Mouse (Mus musculus) ovary, postnatal 10 days (tissue): ENCODE results near the gene Heatr5a.

ENCODE experiments used
- DNase-seq: peaks from one replicate; pipeline ENCODE4 v3.0.0; 2022; ENCODE audit warnings: low spot score

Gene Heatr5a

GRCm38 (mm10) chr12:51882606-51883296 lies 88.4 kb downstream of the Heatr5a start:
- no peak for DNase-seq

DNA sequence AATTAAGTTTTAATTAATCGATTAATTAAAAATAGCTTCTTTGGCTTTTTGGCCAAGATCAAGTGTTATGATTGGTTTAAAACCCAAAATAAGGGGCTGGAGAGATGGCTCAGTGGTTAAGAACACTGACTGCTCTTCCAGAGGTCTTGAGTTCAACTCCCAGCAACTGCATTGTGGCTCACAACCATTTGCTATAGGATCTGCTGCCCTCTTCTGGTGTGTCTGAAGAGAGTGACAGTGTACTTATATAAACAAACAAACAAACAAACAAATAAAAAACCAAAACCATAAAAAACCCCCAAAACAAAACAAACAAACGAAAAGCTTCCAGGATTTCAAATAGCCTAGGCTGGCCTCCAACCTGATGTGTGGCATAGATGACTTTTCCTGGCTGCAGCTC lies 89.3 kb downstream of the Heatr5a start:
- no peak for DNase-seq

DNA sequence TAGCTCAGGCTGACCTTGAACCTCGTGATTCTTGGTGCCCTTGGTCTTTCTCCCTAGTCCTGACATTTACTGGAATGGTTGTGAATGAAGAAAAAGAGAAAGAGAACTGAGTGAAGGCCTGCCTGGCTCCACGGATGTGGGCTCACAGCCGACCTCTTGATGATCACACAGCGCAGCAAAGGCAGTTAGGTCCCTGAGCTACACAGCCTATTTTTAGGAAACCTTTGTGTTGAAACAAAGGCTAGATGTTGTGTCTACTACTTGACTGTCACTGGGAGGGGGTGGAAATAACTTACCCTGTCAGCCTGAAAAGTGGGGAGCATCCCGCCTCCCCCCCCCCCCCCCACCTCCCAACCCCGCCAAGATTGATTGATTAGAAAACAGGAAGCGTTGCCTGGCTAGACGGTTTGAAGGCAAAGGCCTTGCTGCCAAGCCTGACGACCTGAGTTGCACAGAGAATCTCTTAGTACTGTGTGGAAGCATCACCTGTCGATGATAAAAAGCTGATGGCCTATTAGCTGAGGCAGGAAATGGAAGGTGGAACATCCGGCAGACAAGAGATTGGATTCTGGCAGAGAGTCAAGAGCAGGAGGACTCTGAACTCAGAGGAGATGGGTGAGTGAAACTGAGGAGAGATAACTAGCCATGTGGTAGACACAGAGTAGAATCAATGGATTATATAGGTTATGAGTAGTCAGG lies 99.5 kb downstream of the Heatr5a start:
- no peak for DNase-seq

DNA sequence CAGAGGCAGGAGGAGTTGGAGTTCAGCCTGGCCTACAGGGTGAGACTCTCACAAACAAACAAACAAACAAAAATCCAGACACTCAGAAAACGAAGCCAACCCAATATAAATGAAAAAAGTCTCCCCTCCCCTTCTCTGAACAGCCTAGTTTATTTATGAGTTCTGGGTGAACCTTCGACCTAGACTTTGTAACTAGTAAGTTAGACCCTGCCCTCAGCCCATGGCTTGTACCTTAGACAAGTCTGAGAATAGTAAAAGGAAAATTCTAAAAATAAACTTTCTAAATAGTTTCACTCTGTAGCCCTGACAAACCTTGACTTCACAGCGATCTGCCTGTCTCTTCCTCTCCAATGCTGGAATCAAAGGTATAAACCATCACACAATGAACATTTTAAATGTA lies 101.6 kb downstream of the Heatr5a start:
- DNase-seq: no peak

DNA sequence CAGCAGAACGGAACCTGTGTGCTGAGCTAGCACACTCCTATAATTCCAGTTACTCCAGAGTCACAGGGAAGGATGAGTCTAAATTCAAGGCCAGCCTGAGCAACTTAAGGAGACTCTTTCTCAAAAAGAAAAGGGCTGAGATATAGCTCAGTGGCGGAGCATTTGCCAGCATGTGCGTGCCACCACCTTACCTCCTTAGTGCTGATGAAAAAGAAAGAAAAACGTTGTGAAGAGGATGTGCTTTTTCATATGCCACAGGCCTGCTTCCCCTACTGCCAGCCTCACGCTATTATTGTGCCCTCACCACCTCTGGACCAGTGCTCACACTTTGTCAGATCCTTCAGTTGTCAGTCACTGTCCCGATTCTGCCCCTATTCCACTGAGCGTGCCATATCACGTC lies 104.0 kb downstream of the Heatr5a start:
- no peak for DNase-seq

DNA sequence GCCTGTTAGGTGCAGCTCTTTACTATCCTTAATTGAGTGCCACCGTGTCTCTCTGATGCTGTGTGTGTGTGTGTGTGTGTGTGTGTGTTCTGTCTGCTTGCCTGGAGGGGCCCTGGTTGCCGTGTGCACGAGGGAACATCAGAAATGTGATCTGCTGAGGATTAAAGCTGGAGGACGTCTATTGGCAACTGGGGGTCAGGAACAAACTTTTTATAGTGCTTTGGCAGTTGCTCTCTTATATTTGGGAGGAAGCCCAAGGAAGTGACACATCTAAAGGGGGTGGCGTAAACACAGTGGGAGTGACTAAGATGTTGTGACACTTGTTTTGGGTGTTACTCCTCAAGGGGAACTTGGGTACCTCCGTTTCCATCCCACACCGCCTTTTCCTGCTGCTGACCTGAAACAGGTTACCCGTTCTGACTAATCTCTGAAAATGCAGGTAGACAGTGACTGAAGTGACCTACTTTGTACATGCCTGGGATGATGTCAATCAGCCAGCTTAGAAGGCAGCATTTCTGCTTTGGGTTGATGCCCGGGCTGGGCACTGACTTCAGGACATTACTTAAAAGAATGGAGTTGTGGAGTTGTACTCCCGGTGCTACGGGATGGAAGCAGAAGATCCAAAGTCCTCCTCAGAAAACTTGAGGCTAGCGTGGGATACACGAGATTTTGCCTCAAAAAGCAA lies 104.8 kb downstream of the Heatr5a start:
- no peak for DNase-seq

- DNase-seq: no peak
Measured at GRCm38 (mm10) chr12:51865790-51866179, 105.3 kb downstream of the Heatr5a start.

DNA sequence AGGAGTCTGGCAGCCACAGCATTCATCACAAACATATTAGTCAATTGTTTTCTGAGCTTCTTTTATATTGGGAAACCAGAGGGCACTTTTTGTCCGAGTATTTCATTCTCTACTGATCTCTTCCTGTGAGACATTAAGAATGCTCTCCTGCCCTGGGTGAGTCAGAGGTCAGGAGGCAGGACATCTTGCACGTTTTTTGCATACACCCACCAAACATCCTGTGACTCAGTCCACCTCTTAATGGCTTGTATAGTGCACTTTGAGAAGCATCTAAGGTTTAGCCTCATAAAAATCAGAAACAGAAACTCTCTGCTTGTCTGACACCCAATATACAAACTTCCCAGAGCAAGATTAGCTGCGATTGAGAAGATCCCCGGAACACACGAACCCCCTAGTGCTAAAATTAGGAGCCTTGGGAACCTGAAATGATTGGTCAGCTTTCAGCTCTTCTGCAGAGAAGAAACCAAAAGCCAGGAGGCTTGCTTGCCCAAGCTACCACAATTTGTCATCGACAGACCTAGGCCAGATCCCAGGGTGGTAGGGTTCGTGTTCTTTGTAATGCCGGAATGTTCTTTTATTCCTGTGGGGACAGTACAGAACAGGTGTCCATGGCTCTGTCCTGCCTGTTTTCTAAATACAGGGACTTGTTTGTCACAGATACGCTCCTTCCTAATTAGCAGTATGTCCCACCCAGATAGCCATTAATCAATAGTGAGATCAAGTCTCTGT lies 105.9 kb downstream of the Heatr5a start:
- no peak for DNase-seq

- no peak for DNase-seq
Measured at GRCm38 (mm10) chr12:51863116-51864002, 107.8 kb downstream of the Heatr5a start.

GRCm38 (mm10) chr12:51858134-51859028 lies 112.7 kb downstream of the Heatr5a start:
- no peak for DNase-seq

GRCm38 (mm10) chr12:51856768-51857295 lies 114.3 kb downstream of the Heatr5a start:
- no peak for DNase-seq

- no peak for DNase-seq
Measured at GRCm38 (mm10) chr12:51855872-51856271, 115.2 kb downstream of the Heatr5a start.

DNA sequence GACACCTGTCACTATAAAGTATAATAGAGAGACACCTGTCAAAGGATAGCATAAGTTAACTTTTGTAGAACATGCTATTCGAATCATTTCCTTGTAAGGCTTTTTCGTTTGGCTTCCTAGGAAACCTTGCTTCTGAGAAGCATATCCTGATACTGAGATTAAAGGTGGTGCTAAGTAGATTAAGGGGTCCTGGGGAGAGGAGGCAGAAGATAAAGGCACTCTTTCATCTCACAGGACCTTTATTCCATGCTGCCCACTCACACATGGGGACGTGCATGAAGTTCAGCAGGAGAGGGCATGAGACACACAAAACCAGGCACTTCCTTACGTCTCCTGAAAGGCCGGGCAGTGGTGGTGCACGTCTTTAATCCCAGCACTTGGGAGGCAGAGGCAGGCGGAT lies 115.7 kb downstream of the Heatr5a start:
- no peak for DNase-seq

GRCm38 (mm10) chr12:51851617-51852016 lies 119.5 kb downstream of the Heatr5a start:
- no peak for DNase-seq

- DNase-seq: no peak
Measured at GRCm38 (mm10) chr12:51851155-51851554, 120.0 kb downstream of the Heatr5a start.

DNA sequence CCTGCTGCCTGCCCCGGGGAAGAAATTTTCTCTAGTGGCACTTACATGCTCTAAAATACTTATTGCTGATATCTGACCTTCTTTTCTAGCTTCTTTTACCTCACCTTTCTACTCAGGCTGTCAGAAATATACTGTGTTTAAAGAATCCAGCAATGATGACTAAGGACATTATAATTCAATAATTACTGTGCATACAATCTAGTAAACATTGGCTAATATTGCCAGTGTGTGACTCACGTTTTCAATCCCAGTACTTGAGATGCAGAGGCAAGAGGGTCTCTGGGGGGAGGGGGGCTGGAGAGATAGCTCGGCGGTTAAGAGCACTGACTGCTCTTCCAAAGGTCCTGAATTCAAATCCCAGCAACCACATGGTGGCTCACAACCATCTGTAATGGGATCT lies 120.8 kb downstream of the Heatr5a start:
- DNase-seq: no peak

DNA sequence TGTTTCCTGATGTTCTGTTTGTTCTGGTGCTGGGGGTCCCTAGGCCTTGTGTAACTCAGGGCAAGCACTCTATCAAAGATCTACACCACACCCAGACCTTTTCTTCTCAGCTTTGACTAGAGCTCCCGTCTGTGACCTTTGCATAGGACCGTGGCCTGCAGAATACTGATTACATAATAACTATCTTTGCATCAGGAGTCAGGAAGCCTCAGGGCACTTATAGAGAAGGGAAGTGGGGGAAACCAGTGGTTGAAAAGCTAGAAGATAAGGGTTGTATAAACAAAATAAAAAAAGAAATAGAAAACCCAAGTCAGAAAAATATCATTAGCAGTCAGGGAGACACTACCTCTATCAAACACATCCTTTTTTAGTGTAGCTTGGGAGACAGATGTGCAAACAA lies 121.2 kb downstream of the Heatr5a start:
- no peak for DNase-seq

DNA sequence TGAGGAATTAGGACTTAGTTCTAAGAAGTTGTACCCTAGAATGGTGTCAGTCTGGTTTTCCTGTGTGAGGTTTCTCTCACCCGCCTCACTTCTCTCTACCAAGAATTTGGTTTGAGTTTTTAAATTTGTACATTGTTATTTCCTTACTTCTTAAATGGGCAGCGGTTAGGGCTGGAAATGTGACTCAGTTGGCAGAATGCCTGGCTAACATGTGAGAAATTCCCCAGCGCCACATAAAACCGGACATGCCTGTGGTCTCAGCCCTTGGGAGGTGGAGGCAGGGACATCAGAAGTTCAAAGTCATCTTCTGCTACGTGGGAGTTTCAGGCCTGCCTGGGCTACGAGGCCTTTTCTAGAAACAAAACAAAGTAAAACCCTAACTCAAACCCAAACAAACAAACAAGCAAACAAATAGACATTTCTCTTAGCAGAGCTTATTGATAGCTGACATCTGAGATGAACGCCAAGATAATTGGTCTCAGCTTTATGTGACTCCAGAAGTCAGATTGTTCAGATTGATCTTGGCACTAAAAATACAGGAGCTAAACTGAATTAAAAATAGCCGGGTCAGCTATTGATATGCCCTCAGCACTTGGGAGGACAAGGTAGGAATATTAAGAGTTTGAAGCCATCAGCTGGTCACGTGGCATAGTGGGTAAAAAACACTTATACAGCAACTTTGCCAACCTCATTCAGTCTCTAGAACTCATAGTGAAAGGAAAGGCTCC lies 123.0 kb downstream of the Heatr5a start:
- DNase-seq: no peak

GRCm38 (mm10) chr12:51845261-51845660 lies 125.9 kb downstream of the Heatr5a start:
- no peak for DNase-seq
